Mouse (Mus musculus) stomach, embryonic 14.5 days (tissue): ENCODE measurements around the gene Fnbp4. TPM values are rescaled to one million over a fixed set of nuclear protein-coding genes. Genes with fewer than 3 reads are reported as not detected.
A peak's percentile ranks its signal among the peaks of the same experiment; 100 is the strongest.

ENCODE experiments used
- ATAC-seq: fragments of 200-750 bp; cut with Nextera tagmentation; 2 replicates; pipeline ENCODE4 v1.8.0; 2017; ENCODE audit warnings: low read depth, moderate TSS enrichment; ENCODE audit not compliant: insufficient number of reproducible peaks, insufficient read depth, low FRiP score
- H3K27ac ChIP-seq: fragments of 300-500 bp; sonication (generic); 2 replicates; pipeline ENCODE4 v1.5.1; 2014; ENCODE audit warnings: mild to moderate bottlenecking, low read length, moderate library complexity, mixed read lengths
- H3K27me3 ChIP-seq: fragments of 300-500 bp; sonication (generic); 2 replicates; pipeline ENCODE4 v1.6.1; 2014; ENCODE audit warnings: low read length, control low read depth, mixed read lengths; ENCODE audit not compliant: control insufficient read depth, insufficient read depth
- H3K36me3 ChIP-seq: fragments of 300-500 bp; sonication (generic); 2 replicates; pipeline ENCODE4 v1.6.1; 2014; ENCODE audit warnings: mild to moderate bottlenecking, control low read depth, low read length, moderate library complexity, mixed read lengths; ENCODE audit not compliant: control insufficient read depth, insufficient read depth
- H3K4me1 ChIP-seq: fragments of 300-500 bp; sonication (generic); 2 replicates; pipeline ENCODE4 v1.6.1; 2014; ENCODE audit warnings: low read length, control low read depth, mixed read lengths; ENCODE audit not compliant: control insufficient read depth, insufficient read depth
- H3K4me2 ChIP-seq: fragments of 300-500 bp; sonication (generic); replicated peaks from 2 replicates; pipeline ENCODE4 v1.6.1; 2014; ENCODE audit warnings: low read depth, low read length, control low read depth
- H3K4me3 ChIP-seq: fragments of 300-500 bp; sonication (generic); 2 replicates; pipeline ENCODE4 v1.5.1; 2014; ENCODE audit warnings: low read depth, low read length, control low read depth
- H3K9ac ChIP-seq: fragments of 300-500 bp; sonication (generic); replicated peaks from 2 replicates; pipeline ENCODE4 v1.6.1; 2014; ENCODE audit warnings: low read depth, mild to moderate bottlenecking, control low read depth, low read length, moderate library complexity, mixed read lengths
- H3K9me3 ChIP-seq: fragments of 300-500 bp; sonication (generic); 2 replicates; pipeline ENCODE4 v1.6.1; 2016; ENCODE audit warnings: low read depth, low read length, control low read depth; ENCODE audit not compliant: control insufficient read depth
- WGBS: fragments of 180-500 bp; shearing (Covaris S2); extraction: QIAGEN DNeasy Blood & Tissue Kit; methylation state at CpG from one replicate; pipeline ENCODE4 v1.1.7; 2014; 5-methylcytosine and 5-hydroxymethylcytosine counted together
- polyA plus RNA-seq: library from polyadenylated mRNA; unstranded; fragments of >200 nt; fragmentation: Nextera tagmentation; extraction: Ambion mirVana; gene quantifications from 2 replicates; pipeline ENCODE4 v1.2.1, GENCODE M21; 2014

The Fnbp4 gene
- polyA plus RNA-seq, result 103 and 112 TPM in 2 replicates

DNA sequence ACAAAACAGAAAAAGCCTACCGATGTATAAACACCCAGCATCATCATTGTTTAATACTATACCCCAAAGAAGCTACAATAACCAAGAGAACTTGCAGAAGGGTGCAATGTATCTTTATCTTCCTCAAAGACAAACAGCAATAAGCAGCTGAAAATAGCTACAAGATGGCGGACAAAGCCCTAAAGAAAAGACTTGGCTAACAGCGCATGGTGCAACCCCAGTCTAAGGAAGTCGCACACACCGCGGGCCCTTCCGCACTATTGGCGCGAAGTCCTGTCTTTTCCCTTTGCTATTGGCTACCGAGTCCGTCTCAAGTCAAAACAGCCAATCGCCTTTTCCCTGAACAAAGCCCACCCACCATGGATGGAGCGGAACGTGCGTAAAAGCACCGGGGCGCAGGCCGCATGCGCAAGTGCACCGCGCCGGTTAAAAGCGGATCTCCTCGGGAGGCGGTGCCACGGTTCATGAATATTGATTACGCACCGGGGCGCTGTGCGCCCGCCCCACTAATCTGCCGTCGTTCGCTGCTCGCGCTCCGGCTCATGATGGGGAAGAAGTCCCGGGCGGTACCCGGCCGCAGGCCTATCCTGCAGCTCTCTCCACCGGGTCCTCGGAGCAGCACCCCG is at the start of gene Fnbp4:
TSS of gene Fnbp4 (plus strand) at position 318 of the 626 bp plus-strand sequence.
- H3K9me3 ChIP-seq, result no peaks in the 10 kb centered on the region
- H3K4me2 ChIP-seq, result peak within 1 kb of the TSS; percentile 76
- peak within 1 kb of the TSS; percentile 92 for H3K9ac ChIP-seq
- H3K27ac ChIP-seq, result peak within 1 kb of the TSS; percentile 97
- peaks cover 6% of the 10 kb centered on the region for H3K36me3 ChIP-seq
- 0 out of 2 replicates have a peak, but pooled peaks cover 10% of the 10 kb centered on the region for H3K4me1 ChIP-seq
- H3K27me3 ChIP-seq, result no peaks in the 10 kb centered on the region
- peak; percentile 100 for ATAC-seq
- WGBS, result 2% methylated on average over 44 of the region's 44 CpGs
- H3K4me3 ChIP-seq, result peak within 1 kb of the TSS; percentile 88

DNA sequence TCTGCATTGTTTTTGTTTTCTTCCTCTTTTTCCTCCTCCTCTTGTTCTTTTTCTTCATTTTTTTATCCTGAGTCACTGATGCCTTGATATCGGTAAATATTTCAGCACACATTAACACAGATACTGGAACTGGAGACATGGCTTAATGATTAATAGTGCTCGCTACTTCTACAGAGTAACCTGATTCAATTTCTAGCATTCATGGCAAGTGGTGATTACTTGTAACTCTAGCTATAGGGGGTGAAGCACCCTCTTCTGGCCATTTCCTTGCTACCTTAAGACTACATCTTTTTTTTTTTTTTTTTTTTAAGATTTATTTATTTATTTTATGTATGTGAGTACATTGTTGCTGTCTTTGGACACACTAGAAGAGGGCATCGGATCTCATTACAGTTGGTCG is 44.2 kb upstream of the Fnbp4 start:
- no peaks in the 10 kb centered on the region for H3K4me1 ChIP-seq
- peaks cover 71% of the 10 kb centered on the region for H3K36me3 ChIP-seq
- no peaks in the 10 kb centered on the region for H3K9me3 ChIP-seq
- H3K27ac ChIP-seq, result no peak overlapping the region
- no peaks in the 10 kb centered on the region for H3K27me3 ChIP-seq
- no peak overlapping the region for H3K4me2 ChIP-seq
- no peak overlapping the region for H3K9ac ChIP-seq
- H3K4me3 ChIP-seq, result no peak overlapping the region
- no peak for ATAC-seq
- 89% methylated on average over 4 of the region's 4 CpGs for WGBS

DNA sequence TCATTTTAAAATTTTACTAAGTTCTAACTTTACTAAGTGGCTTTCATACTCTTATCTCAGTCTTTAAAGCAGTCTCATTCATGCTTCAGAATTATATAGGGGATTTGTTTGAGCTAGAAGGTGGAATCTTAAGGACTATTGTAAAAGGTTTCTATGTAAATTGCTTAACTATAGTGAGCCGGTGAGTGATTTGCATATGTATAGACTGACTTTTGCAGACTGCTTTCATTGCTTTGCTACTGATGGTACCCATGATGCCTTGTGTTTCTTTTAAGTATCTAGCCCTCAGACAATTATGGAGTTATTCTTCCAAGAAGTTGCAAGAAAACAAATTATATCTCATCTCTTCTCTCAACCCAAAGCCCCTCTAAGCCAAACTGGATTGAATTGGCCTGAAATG is 36.6 kb upstream of the Fnbp4 start:
- Histone ChIP-seq H3K36me3 (peaks cover 76% of the 10 kb centered on the region), H3K4me2 (no peak overlapping the region), H3K4me1 (no peaks in the 10 kb centered on the region), H3K9me3 (no peaks in the 10 kb centered on the region), H3K27me3 (no peaks in the 10 kb centered on the region), H3K4me3 (no peak overlapping the region), H3K9ac (no peak overlapping the region), H3K27ac (no peak overlapping the region)
- 86% methylated on average over 1 of the region's 1 CpGs for WGBS
- no peak for ATAC-seq

DNA sequence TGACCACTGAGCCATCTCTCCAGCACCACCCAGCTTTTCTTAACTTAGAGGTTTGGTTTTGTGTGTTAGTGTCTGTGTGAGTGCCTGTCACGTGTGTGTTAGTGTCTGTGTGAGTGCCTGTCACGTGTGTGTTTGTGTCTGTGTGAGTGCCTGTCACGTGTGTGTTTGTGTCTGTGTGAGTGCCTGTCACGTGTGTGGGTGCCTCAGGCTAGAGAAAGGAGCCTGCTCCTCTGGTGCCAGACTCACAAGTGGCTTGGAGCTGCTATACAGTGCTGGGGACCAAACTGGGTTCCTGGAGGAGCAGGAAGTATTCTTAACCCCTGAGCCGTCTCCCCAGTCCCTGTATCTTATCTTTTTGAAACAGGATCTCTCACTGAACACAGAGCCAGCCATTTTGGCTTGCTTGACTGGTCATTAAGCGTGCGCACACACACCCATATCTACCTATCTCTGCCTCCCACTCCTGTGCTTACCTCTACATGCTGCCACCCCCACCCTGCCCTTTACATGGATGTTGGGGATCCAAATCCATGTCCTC is 29.5 kb upstream of the Fnbp4 start:
- no peaks in the 10 kb centered on the region for H3K27me3 ChIP-seq
- H3K9me3 ChIP-seq, result no peaks in the 10 kb centered on the region
- no peak overlapping the region for H3K27ac ChIP-seq
- 94% methylated on average over 7 of the region's 7 CpGs for WGBS
- H3K9ac ChIP-seq, result no peak overlapping the region
- no peak overlapping the region for H3K4me2 ChIP-seq
- H3K4me3 ChIP-seq, result no peak overlapping the region
- no peak for ATAC-seq
- H3K4me1 ChIP-seq, result no peaks in the 10 kb centered on the region
- peaks cover 78% of the 10 kb centered on the region for H3K36me3 ChIP-seq

DNA sequence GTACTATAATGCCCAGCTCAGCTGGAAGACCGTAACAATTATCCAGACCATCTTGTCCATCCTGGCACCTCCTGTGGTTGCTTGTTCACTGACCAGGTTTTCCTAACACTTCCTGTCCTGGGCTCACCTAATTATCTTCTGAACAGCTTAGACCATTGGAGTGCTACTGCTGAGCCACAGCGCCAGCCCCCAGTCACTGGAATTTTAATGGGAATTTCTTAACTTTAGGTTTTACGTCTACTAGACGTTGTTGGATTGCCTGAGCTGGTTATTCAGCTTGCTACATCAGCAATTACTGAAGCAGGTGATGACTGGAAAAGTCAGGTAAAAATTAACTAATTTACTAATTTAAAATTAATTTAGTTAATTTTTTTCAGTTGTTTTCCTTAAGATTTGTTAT is 27.8 kb upstream of the Fnbp4 start:
- Histone ChIP-seq H3K36me3 (peaks cover 72% of the 10 kb centered on the region), H3K4me2 (no peak overlapping the region), H3K4me3 (no peak overlapping the region), H3K27me3 (no peaks in the 10 kb centered on the region), H3K9ac (no peak overlapping the region), H3K4me1 (no peaks in the 10 kb centered on the region), H3K9me3 (no peaks in the 10 kb centered on the region), H3K27ac (no peak overlapping the region)
- no peak for ATAC-seq
- 89% methylated on average over 4 of the region's 4 CpGs for WGBS

DNA sequence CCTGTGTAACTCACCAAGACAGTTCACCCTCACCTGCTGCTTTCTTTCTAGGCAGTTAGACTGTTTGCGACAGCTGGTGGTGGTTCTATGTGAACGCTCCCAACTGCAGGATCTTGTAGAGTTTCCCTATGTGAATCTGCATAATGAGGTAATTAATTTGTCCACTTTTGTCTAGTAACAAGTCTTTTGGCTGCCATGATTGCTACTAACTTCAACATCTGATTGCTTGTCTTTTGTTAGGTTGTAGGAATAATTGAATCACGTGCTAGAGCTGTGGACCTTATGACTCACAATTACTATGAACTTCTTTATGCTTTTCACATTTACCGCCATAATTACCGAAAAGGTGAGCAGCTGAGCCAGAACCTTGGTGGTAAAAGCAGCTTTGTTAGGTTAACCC is 27.2 kb upstream of the Fnbp4 start:
- Histone ChIP-seq H3K4me3 (no peak overlapping the region), H3K27me3 (no peaks in the 10 kb centered on the region)

GRCm38 (mm10) chr2:90726818-90727217 is 18.4 kb upstream of the Fnbp4 start:
- WGBS, result 95% methylated on average over 3 of the region's 3 CpGs
- peaks cover 70% of the 10 kb centered on the region for H3K36me3 ChIP-seq
- no peak overlapping the region for H3K4me2 ChIP-seq

More for the DNA sequence above, 27.2 kb upstream of the Fnbp4 start:
- H3K9ac ChIP-seq, result no peak overlapping the region
- H3K9me3 ChIP-seq, result no peaks in the 10 kb centered on the region
- H3K27ac ChIP-seq, result no peak overlapping the region
- H3K36me3 ChIP-seq, result peaks cover 71% of the 10 kb centered on the region
- no peak for ATAC-seq
- 95% methylated on average over 5 of the region's 5 CpGs for WGBS
- no peak overlapping the region for H3K4me2 ChIP-seq
- H3K4me1 ChIP-seq, result no peaks in the 10 kb centered on the region

GRCm38 (mm10) chr2:90735326-90735725 is 9.8 kb upstream of the Fnbp4 start:
- Histone ChIP-seq H3K27me3 (no peaks in the 10 kb centered on the region), H3K9ac (no peak overlapping the region), H3K9me3 (no peaks in the 10 kb centered on the region), H3K27ac (no peak overlapping the region), H3K36me3 (peaks cover 50% of the 10 kb centered on the region), H3K4me1 (no peaks in the 10 kb centered on the region), H3K4me2 (no peak overlapping the region), H3K4me3 (no peak overlapping the region)
- ATAC-seq, result no peak
- 91% methylated on average over 11 of the region's 11 CpGs for WGBS

More at GRCm38 (mm10) chr2:90726818-90727217, 18.4 kb upstream of the Fnbp4 start:
- Histone ChIP-seq H3K9ac (no peak overlapping the region), H3K4me1 (no peaks in the 10 kb centered on the region), H3K9me3 (no peaks in the 10 kb centered on the region), H3K4me3 (no peak overlapping the region), H3K27me3 (no peaks in the 10 kb centered on the region), H3K27ac (no peak overlapping the region)
- no peak for ATAC-seq

GRCm38 (mm10) chr2:90738801-90739200 is 6.4 kb upstream of the Fnbp4 start:
- no peak for ATAC-seq

More at GRCm38 (mm10) chr2:90738801-90739200, 6.4 kb upstream of the Fnbp4 start:
- no peak overlapping the region for H3K9ac ChIP-seq
- H3K9me3 ChIP-seq, result no peaks in the 10 kb centered on the region
- H3K36me3 ChIP-seq, result peaks cover 25% of the 10 kb centered on the region
- no peak overlapping the region for H3K27ac ChIP-seq
- no peaks in the 10 kb centered on the region for H3K4me1 ChIP-seq
- WGBS, result 87% methylated on average over 3 of the region's 3 CpGs
- H3K4me2 ChIP-seq, result no peak overlapping the region
- H3K27me3 ChIP-seq, result no peaks in the 10 kb centered on the region
- no peak overlapping the region for H3K4me3 ChIP-seq
